Mouse (Mus musculus) embryonic facial prominence, embryonic 11.5 days (tissue): Measurements from ENCODE around the gene Prlh. TPM values are rescaled to one million over a fixed set of nuclear protein-coding genes. Genes with fewer than 3 reads are reported as not detected.

Experiments
- ATAC-seq: fragments of 200-750 bp; cut with Nextera tagmentation; replicated peaks from 2 replicates; pipeline ENCODE4 v1.8.0; 2017; ENCODE audit warnings: low read depth; ENCODE audit not compliant: insufficient number of reproducible peaks, low FRiP score, low TSS enrichment
- DNase-seq: peaks from one replicate; pipeline ENCODE4 v3.0.0-alpha.2; 2015; ENCODE audit warnings: low spot score
- H3K27ac ChIP-seq: fragments of 300-500 bp; sonication (generic); replicated peaks from 2 replicates; pipeline ENCODE4 v1.5.1; 2014; ENCODE audit warnings: mild to moderate bottlenecking, low read depth, low read length, control low read depth
- H3K27me3 ChIP-seq: fragments of 300-500 bp; sonication (generic); 2 replicates; pipeline ENCODE4 v1.6.1; 2014; ENCODE audit warnings: mild to moderate bottlenecking, low read length, moderate library complexity, mixed read lengths; ENCODE audit not compliant: control insufficient read depth, insufficient read depth
- H3K36me3 ChIP-seq: fragments of 300-500 bp; sonication (generic); replicated peaks from 2 replicates; pipeline ENCODE4 v1.6.1; 2014; ENCODE audit warnings: low read depth, mild to moderate bottlenecking, low read length, moderate library complexity, mixed read lengths; ENCODE audit not compliant: control insufficient read depth, insufficient read depth
- H3K4me1 ChIP-seq: fragments of 300-500 bp; sonication (generic); 2 replicates; pipeline ENCODE4 v1.6.1; 2014; ENCODE audit warnings: low read length, mixed read lengths; ENCODE audit not compliant: control insufficient read depth, insufficient read depth
- H3K4me2 ChIP-seq: fragments of 300-500 bp; sonication (generic); 2 replicates; pipeline ENCODE4 v1.6.1; 2014; ENCODE audit warnings: low read depth, mild to moderate bottlenecking, control low read depth, low read length, moderate library complexity
- H3K4me3 ChIP-seq: fragments of 300-500 bp; sonication (generic); 2 replicates; pipeline ENCODE4 v1.5.1; 2014; ENCODE audit warnings: low read depth, low read length, control low read depth
- H3K9ac ChIP-seq: fragments of 300-500 bp; sonication (generic); replicated peaks from 2 replicates; pipeline ENCODE4 v1.6.1; 2014; ENCODE audit warnings: mild to moderate bottlenecking, control low read depth, low read length
- H3K9me3 ChIP-seq: fragments of 300-500 bp; sonication (generic); replicated peaks from 2 replicates; pipeline ENCODE4 v1.6.1; 2016; ENCODE audit warnings: mild to moderate bottlenecking, low read length, inconsistent platforms, mixed read lengths; ENCODE audit not compliant: control insufficient read depth
- WGBS: fragments of 180-500 bp; shearing (Covaris S2); extraction: QIAGEN DNeasy Blood & Tissue Kit; methylation state at CpG from one replicate; pipeline ENCODE4 v1.1.7; 2014; 5-methylcytosine and 5-hydroxymethylcytosine counted together
- polyA plus RNA-seq: library from polyadenylated mRNA; unstranded; fragments of >200 nt; fragmentation: Nextera tagmentation; extraction: Ambion mirVana; gene quantifications from 2 replicates; pipeline ENCODE4 v1.2.1, GENCODE M21; 2014

Prlh gene
- not detected in 2 replicates for polyA plus RNA-seq

GRCm38 (mm10) chr1:90952808-90953207 is at the start of gene Prlh:
TSS of gene Prlh (plus strand) at chr1:90953108.
- 82% methylated on average over 8 of the region's 8 CpGs for WGBS
- no peak for ATAC-seq

DNA sequence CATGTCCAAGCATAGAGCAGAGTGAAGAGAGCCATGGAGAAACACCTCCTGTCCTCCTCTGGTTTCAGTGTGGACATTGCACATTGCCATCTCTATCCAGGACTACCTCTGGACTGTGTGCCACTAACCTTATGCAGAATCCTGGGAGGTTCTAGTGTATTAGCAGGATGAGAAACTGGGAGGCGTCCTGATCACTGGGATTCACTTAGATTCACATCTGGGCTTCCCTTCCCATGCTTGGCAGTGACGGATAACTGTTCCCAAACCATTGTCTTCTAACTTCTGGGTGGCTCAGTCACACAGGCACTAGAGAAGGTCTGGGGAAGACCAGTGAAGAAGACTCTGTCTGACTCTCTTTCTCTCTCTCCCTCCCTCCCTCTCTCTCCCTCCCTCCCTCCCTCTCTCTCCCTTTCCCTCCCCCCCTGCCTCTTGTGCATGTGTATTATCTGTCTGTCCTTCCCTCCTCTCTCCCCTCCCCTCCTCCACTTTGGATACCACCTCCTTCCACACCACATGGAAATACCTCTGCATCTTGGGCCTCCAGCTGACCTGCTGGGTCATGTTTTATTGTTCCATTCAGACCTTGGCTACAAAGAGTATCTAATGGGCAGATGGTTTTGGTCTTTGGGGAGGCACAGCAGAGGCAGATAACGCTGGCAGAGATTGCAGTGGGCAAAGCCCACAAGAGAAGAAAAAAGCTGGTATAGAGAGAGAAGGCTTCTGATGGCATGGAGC is 49.5 kb upstream of the Prlh start:
- WGBS = 61% methylated on average over 3 of the region's 3 CpGs
- Histone ChIP-seq H3K9ac (no peak overlapping the region), H3K4me2 (no peak overlapping the region), H3K4me1 (no peaks in the 10 kb centered on the region), H3K27me3 (no peaks in the 10 kb centered on the region), H3K9me3 (no peaks in the 10 kb centered on the region), H3K27ac (no peak overlapping the region), H3K36me3 (no peaks in the 10 kb centered on the region), H3K4me3 (no peak overlapping the region)
- no peak for ATAC-seq
- no peak for DNase-seq

More at GRCm38 (mm10) chr1:90952808-90953207, at the start of gene Prlh:
- H3K27ac ChIP-seq = no peak within 1 kb of the TSS
- no peaks in the 10 kb centered on the region for H3K27me3 ChIP-seq
- no peak within 1 kb of the TSS for H3K4me2 ChIP-seq
- H3K9me3 ChIP-seq = no peaks in the 10 kb centered on the region
- no peak within 1 kb of the TSS for H3K9ac ChIP-seq
- H3K4me1 ChIP-seq = no peaks in the 10 kb centered on the region
- no peak within 1 kb of the TSS for H3K4me3 ChIP-seq
- no peak for DNase-seq
- H3K36me3 ChIP-seq = no peaks in the 10 kb centered on the region

DNA sequence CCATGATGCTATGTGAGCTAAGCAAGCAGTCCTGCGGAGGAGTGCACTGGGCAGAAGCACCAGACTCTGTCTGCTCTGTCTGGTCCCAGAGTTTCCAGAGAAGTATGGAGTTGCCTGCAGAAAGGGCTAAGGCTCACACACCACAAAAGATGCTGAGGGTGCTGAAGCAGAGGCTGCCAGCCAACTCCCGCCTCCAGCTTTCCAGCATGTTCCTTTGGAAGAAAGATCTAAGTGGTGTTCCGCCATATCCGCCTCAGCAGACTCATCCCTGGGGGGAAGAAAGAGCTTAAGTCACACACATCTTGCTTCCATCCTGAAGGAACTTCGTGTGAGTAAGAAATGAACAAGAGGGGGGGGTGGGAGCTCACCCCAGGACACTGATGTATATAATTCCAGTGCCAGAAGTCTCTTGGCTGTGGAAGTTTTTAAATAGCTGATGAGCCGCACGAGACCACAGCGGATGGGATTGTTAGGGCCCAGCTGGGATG is 48.9 kb upstream of the Prlh start:
- Histone ChIP-seq H3K4me3 (no peak overlapping the region), H3K4me1 (no peaks in the 10 kb centered on the region), H3K9me3 (no peaks in the 10 kb centered on the region), H3K9ac (no peak overlapping the region), H3K36me3 (no peaks in the 10 kb centered on the region), H3K27me3 (no peaks in the 10 kb centered on the region), H3K27ac (no peak overlapping the region), H3K4me2 (no peak overlapping the region)
- no peak for DNase-seq
- WGBS = 57% methylated on average over 8 of the region's 8 CpGs
- no peak for ATAC-seq

GRCm38 (mm10) chr1:90904729-90905404 is 48.0 kb upstream of the Prlh start:
- Histone ChIP-seq H3K4me3 (no peak overlapping the region), H3K36me3 (no peaks in the 10 kb centered on the region), H3K27ac (no peak overlapping the region), H3K4me1 (no peaks in the 10 kb centered on the region), H3K27me3 (no peaks in the 10 kb centered on the region), H3K4me2 (no peak overlapping the region), H3K9me3 (no peaks in the 10 kb centered on the region), H3K9ac (no peak overlapping the region)
- ATAC-seq (no peak), DNase-seq (no peak)
- WGBS = 91% methylated on average over 7 of the region's 7 CpGs

GRCm38 (mm10) chr1:90906357-90906756 is 46.6 kb upstream of the Prlh start:
- peak; percentile 72 for DNase-seq
- ATAC-seq = no peak

GRCm38 (mm10) chr1:90909161-90909560 is 43.7 kb upstream of the Prlh start:
- DNase-seq (no peak), ATAC-seq (no peak)
- no peaks in the 10 kb centered on the region for H3K9me3 ChIP-seq
- H3K9ac ChIP-seq = no peak overlapping the region
- H3K27me3 ChIP-seq = no peaks in the 10 kb centered on the region
- no peaks in the 10 kb centered on the region for H3K36me3 ChIP-seq
- no peak overlapping the region for H3K4me2 ChIP-seq
- no peak overlapping the region for H3K27ac ChIP-seq
- no peak overlapping the region for H3K4me3 ChIP-seq
- H3K4me1 ChIP-seq = no peaks in the 10 kb centered on the region

More at GRCm38 (mm10) chr1:90906357-90906756, 46.6 kb upstream of the Prlh start:
- no peaks in the 10 kb centered on the region for H3K4me1 ChIP-seq
- no peaks in the 10 kb centered on the region for H3K36me3 ChIP-seq
- H3K27me3 ChIP-seq = no peaks in the 10 kb centered on the region
- H3K9ac ChIP-seq = no peak overlapping the region
- WGBS = 8% methylated on average over 2 of the region's 2 CpGs
- no peaks in the 10 kb centered on the region for H3K9me3 ChIP-seq
- no peak overlapping the region for H3K4me2 ChIP-seq
- no peak overlapping the region for H3K27ac ChIP-seq
- no peak overlapping the region for H3K4me3 ChIP-seq

DNA sequence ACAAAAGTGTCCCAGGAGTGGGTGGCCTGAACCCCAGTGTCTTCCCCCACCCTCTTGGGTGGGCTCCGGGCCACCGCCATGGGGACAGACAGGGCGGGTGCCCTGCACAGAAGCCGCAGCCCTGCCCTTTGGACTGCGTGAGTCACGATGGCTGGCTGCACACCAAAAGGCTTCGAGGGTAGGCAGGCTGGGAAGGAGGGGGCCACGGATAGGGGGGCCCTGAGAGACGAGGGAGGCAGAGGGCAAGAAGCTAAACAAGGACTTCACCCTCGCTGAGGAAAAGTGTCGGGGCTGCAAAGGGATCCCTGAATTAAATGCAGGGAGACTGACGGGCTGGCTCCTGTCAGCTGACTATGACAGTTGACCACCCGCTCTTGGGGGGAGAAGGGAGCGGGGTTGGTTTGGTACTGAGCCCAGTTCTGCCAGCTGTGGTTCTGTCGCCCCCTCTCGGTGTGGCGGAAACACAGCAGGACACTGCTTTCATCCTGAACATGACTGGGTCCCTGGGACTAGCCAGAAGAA is 43.2 kb upstream of the Prlh start:
- no peak overlapping the region for H3K4me2 ChIP-seq
- 45% methylated on average over 17 of the region's 17 CpGs for WGBS

GRCm38 (mm10) chr1:90913231-90913630 is 39.7 kb upstream of the Prlh start:
- 76% methylated on average over 6 of the region's 6 CpGs for WGBS
- H3K27me3 ChIP-seq = no peaks in the 10 kb centered on the region
- H3K4me3 ChIP-seq = no peak overlapping the region
- DNase-seq (no peak), ATAC-seq (no peak)
- H3K27ac ChIP-seq = no peak overlapping the region
- no peaks in the 10 kb centered on the region for H3K4me1 ChIP-seq
- H3K4me2 ChIP-seq = no peak overlapping the region
- H3K9me3 ChIP-seq = no peaks in the 10 kb centered on the region
- no peaks in the 10 kb centered on the region for H3K36me3 ChIP-seq
- no peak overlapping the region for H3K9ac ChIP-seq

More for the DNA sequence above, 43.2 kb upstream of the Prlh start:
- DNase-seq (no peak), ATAC-seq (no peak)
- no peaks in the 10 kb centered on the region for H3K9me3 ChIP-seq
- no peaks in the 10 kb centered on the region for H3K27me3 ChIP-seq
- no peaks in the 10 kb centered on the region for H3K4me1 ChIP-seq
- no peak overlapping the region for H3K9ac ChIP-seq
- H3K4me3 ChIP-seq = no peak overlapping the region
- H3K36me3 ChIP-seq = no peaks in the 10 kb centered on the region
- H3K27ac ChIP-seq = no peak overlapping the region
